Mouse (Mus musculus): ENCODE data around the gene Bcl2l14. TPM values are rescaled to one million over a fixed set of nuclear protein-coding genes. Genes with fewer than 3 reads are reported as not detected.

Bcl2l14 gene
- polyA plus RNA-seq (2016; fragmentation: Nextera tagmentation; extraction: Ambion mirVana): 0.21 and 0.34 TPM in 2 replicates

GRCm38 (mm10) chr6:134396018-134396417, at the start of gene Bcl2l14:
Gene Bcl2l14 (plus strand): TSS chr6:134396318.
- no peaks in the 10 kb centered on the region for H3K36me3 ChIP-seq (replicated peaks)
- H3K4me3 ChIP-seq (replicated peaks): no peak within 1 kb of the TSS
- no peak within 1 kb of the TSS for H3K9ac ChIP-seq
- H3K9me3 ChIP-seq: 0 out of 2 replicates have a peak, but pooled peaks cover 3% of the 10 kb centered on the region
- H3K27me3 ChIP-seq: no peaks in the 10 kb centered on the region
- ATAC-seq (ENCODE audit: low FRiP score): no peak
- H3K4me2 ChIP-seq: no peak within 1 kb of the TSS
- 84% methylated on average over 4 of the region's 4 CpGs for WGBS
- no peaks in the 10 kb centered on the region for H3K4me1 ChIP-seq
- H3K27ac ChIP-seq: no peak within 1 kb of the TSS

GRCm38 (mm10) chr6:134348526-134349067, 47.5 kb upstream of the Bcl2l14 start:
- no peak for ATAC-seq (ENCODE audit: low FRiP score)
- H3K27me3 ChIP-seq: no peaks in the 10 kb centered on the region
- H3K9ac ChIP-seq: no peak overlapping the region
- H3K27ac ChIP-seq: no peak overlapping the region
- H3K4me1 ChIP-seq: no peaks in the 10 kb centered on the region
- H3K9me3 ChIP-seq: no peaks in the 10 kb centered on the region
- WGBS: 91% methylated on average over 7 of the region's 7 CpGs
- H3K36me3 ChIP-seq (replicated peaks): no peaks in the 10 kb centered on the region
- H3K4me2 ChIP-seq: no peak overlapping the region
- H3K4me3 ChIP-seq (replicated peaks): no peak overlapping the region

- H3K9me3 ChIP-seq: no peaks in the 10 kb centered on the region
- H3K9ac ChIP-seq: no peak overlapping the region
- no peak overlapping the region for H3K4me3 ChIP-seq (replicated peaks)
- H3K27me3 ChIP-seq: no peaks in the 10 kb centered on the region
- no peaks in the 10 kb centered on the region for H3K4me1 ChIP-seq
- ATAC-seq (ENCODE audit: low FRiP score): no peak
- H3K4me2 ChIP-seq: no peak overlapping the region
- WGBS: 90% methylated on average over 6 of the region's 6 CpGs
- H3K36me3 ChIP-seq (replicated peaks): no peaks in the 10 kb centered on the region
- H3K27ac ChIP-seq: no peak overlapping the region
Observed at GRCm38 (mm10) chr6:134352881-134353280, 43.2 kb upstream of the Bcl2l14 start.

- H3K36me3 ChIP-seq (replicated peaks): no peaks in the 10 kb centered on the region
- no peaks in the 10 kb centered on the region for H3K27me3 ChIP-seq
- no peaks in the 10 kb centered on the region for H3K9me3 ChIP-seq
- no peak overlapping the region for H3K9ac ChIP-seq
- no peak overlapping the region for H3K4me2 ChIP-seq
- no peaks in the 10 kb centered on the region for H3K4me1 ChIP-seq
- H3K4me3 ChIP-seq (replicated peaks): no peak overlapping the region
- WGBS: 90% methylated on average over 4 of the region's 4 CpGs
- ATAC-seq (ENCODE audit: low FRiP score): no peak
- no peak overlapping the region for H3K27ac ChIP-seq
Observed at GRCm38 (mm10) chr6:134353751-134354150, 42.4 kb upstream of the Bcl2l14 start.

GRCm38 (mm10) chr6:134357570-134357969, 38.5 kb upstream of the Bcl2l14 start:
- H3K4me3 ChIP-seq (replicated peaks): no peak overlapping the region
- no peak overlapping the region for H3K27ac ChIP-seq
- H3K36me3 ChIP-seq (replicated peaks): no peaks in the 10 kb centered on the region
- no peaks in the 10 kb centered on the region for H3K9me3 ChIP-seq
- H3K27me3 ChIP-seq: no peaks in the 10 kb centered on the region
- H3K4me2 ChIP-seq: no peak overlapping the region
- no peak for ATAC-seq (ENCODE audit: low FRiP score)
- H3K9ac ChIP-seq: no peak overlapping the region
- WGBS: 84% methylated on average over 6 of the region's 6 CpGs
- H3K4me1 ChIP-seq: no peaks in the 10 kb centered on the region

- Histone ChIP-seq H3K27me3 (no peaks in the 10 kb centered on the region), H3K9ac (no peak overlapping the region), H3K36me3 (replicated peaks) (no peaks in the 10 kb centered on the region), H3K9me3 (no peaks in the 10 kb centered on the region), H3K4me3 (replicated peaks) (no peak overlapping the region), H3K27ac (no peak overlapping the region), H3K4me2 (no peak overlapping the region), H3K4me1 (no peaks in the 10 kb centered on the region)
- ATAC-seq (ENCODE audit: low FRiP score): no peak
- 88% methylated on average over 4 of the region's 4 CpGs for WGBS
Observed at GRCm38 (mm10) chr6:134360079-134360478, 36.0 kb upstream of the Bcl2l14 start.

- H3K4me1 ChIP-seq: no peaks in the 10 kb centered on the region
- H3K36me3 ChIP-seq (replicated peaks): no peaks in the 10 kb centered on the region
- WGBS: 71% methylated on average over 6 of the region's 6 CpGs
- ATAC-seq (ENCODE audit: low FRiP score): no peak
- no peaks in the 10 kb centered on the region for H3K27me3 ChIP-seq
- H3K9me3 ChIP-seq: no peaks in the 10 kb centered on the region
- no peak overlapping the region for H3K4me3 ChIP-seq (replicated peaks)
- no peak overlapping the region for H3K27ac ChIP-seq
- H3K9ac ChIP-seq: no peak overlapping the region
- H3K4me2 ChIP-seq: no peak overlapping the region
Observed at GRCm38 (mm10) chr6:134364644-134365043, 31.5 kb upstream of the Bcl2l14 start.

- H3K4me1 ChIP-seq: no peaks in the 10 kb centered on the region
- H3K36me3 ChIP-seq (replicated peaks): no peaks in the 10 kb centered on the region
- no peak overlapping the region for H3K9ac ChIP-seq
- ATAC-seq (ENCODE audit: low FRiP score): no peak
- H3K4me3 ChIP-seq (replicated peaks): no peak overlapping the region
- 82% methylated on average over 4 of the region's 4 CpGs for WGBS
- H3K27me3 ChIP-seq: no peaks in the 10 kb centered on the region
- no peak overlapping the region for H3K27ac ChIP-seq
- H3K9me3 ChIP-seq: no peaks in the 10 kb centered on the region
- H3K4me2 ChIP-seq: no peak overlapping the region
Observed at GRCm38 (mm10) chr6:134365952-134366351, 30.2 kb upstream of the Bcl2l14 start.

GRCm38 (mm10) chr6:134366366-134367351, 29.5 kb upstream of the Bcl2l14 start:
- H3K36me3 ChIP-seq (replicated peaks): no peaks in the 10 kb centered on the region
- H3K9me3 ChIP-seq: no peaks in the 10 kb centered on the region
- H3K4me2 ChIP-seq: no peak overlapping the region
- 69% methylated on average over 10 of the region's 10 CpGs for WGBS
- no peak overlapping the region for H3K9ac ChIP-seq
- H3K4me1 ChIP-seq: no peaks in the 10 kb centered on the region
- H3K27ac ChIP-seq: no peak overlapping the region
- H3K4me3 ChIP-seq (replicated peaks): no peak overlapping the region
- no peak for ATAC-seq (ENCODE audit: low FRiP score)
- H3K27me3 ChIP-seq: no peaks in the 10 kb centered on the region

GRCm38 (mm10) chr6:134367366-134368281, 28.5 kb upstream of the Bcl2l14 start:
- Histone ChIP-seq H3K4me3 (replicated peaks) (no peak overlapping the region), H3K9ac (no peak overlapping the region), H3K4me2 (no peak overlapping the region), H3K9me3 (no peaks in the 10 kb centered on the region), H3K4me1 (no peaks in the 10 kb centered on the region), H3K27me3 (no peaks in the 10 kb centered on the region), H3K27ac (no peak overlapping the region), H3K36me3 (replicated peaks) (no peaks in the 10 kb centered on the region)
- no peak for ATAC-seq (ENCODE audit: low FRiP score)
- WGBS: 59% methylated on average over 12 of the region's 12 CpGs

- Histone ChIP-seq H3K36me3 (replicated peaks) (no peaks in the 10 kb centered on the region), H3K4me3 (replicated peaks) (no peak overlapping the region), H3K4me1 (no peaks in the 10 kb centered on the region), H3K27ac (no peak overlapping the region), H3K9ac (no peak overlapping the region), H3K4me2 (no peak overlapping the region), H3K9me3 (no peaks in the 10 kb centered on the region), H3K27me3 (no peaks in the 10 kb centered on the region)
- WGBS: 68% methylated on average over 2 of the region's 2 CpGs
- no peak for ATAC-seq (ENCODE audit: low FRiP score)
Observed at GRCm38 (mm10) chr6:134372946-134373345, 23.2 kb upstream of the Bcl2l14 start.

- Histone ChIP-seq H3K4me3 (replicated peaks) (no peak overlapping the region), H3K36me3 (replicated peaks) (no peaks in the 10 kb centered on the region), H3K4me2 (no peak overlapping the region), H3K27ac (no peak overlapping the region), H3K9ac (no peak overlapping the region), H3K9me3 (no peaks in the 10 kb centered on the region), H3K27me3 (no peaks in the 10 kb centered on the region), H3K4me1 (no peaks in the 10 kb centered on the region)
- no peak for ATAC-seq (ENCODE audit: low FRiP score)
- 78% methylated on average over 5 of the region's 5 CpGs for WGBS
Observed at GRCm38 (mm10) chr6:134377201-134377600, 18.9 kb upstream of the Bcl2l14 start.
